Mouse (Mus musculus): ENCODE results near the gene Rbms1. TPM values are rescaled to one million over a fixed set of nuclear protein-coding genes. Genes with fewer than 3 reads are reported as not detected.

Gene Rbms1
- polyA plus RNA-seq, 1 experiment from 2014 or later = 170 TPM

DNA sequence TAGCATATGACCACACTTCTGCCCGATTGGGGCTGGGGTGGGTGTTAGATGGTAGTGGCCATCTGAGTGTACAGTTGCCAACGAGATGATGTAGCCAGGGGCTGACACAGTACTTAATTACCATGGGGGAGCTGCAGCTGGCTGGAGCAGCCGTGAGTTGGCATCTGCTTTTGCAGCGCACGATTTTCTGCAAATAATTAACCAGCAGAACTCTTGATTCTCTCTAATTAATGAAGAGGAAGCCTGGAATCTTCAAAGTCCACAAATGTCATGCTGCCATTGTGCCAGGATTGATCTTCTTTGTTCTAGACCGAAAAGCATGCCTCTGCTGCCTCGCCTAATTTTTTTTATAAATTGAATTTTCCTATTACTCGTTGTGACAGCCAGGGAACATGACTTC, 249.1 kb downstream of the Rbms1 start:
- Histone ChIP-seq H3K27ac (no peak overlapping the region), H3K79me2 (ENCODE audit: inconsistent target) (no peaks in the 10 kb centered on the region), H3K4me3 (ENCODE audit: inconsistent target) (no peak overlapping the region), H3K36me3 (ENCODE audit: inconsistent target) (no peaks in the 10 kb centered on the region)
- 83% methylated on average over 8 of the region's 8 CpGs for WGBS (ENCODE audit: missing documents)

DNA sequence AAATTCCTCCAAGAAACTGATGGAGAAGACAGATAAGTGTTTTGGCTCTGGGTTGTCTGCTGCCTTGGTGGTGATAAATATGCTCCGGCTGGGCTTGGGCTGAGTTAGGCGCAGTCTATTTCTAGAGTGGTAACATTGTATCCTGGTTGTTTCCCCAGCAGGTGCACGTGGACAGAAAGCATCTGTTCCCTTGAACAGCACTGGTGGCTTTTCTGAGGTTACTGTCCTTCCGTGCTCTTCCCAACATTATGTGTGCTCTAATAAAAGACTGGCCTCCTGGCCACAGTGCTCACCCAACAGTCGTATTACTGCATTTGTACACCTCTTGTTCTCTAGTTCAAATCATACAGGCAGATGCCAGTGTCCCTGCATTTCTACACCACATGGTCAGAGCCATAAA, 250.1 kb downstream of the Rbms1 start:
- H3K4me3 ChIP-seq (ENCODE audit: inconsistent target) = no peak overlapping the region
- H3K36me3 ChIP-seq (ENCODE audit: inconsistent target) = no peaks in the 10 kb centered on the region
- no peaks in the 10 kb centered on the region for H3K79me2 ChIP-seq (ENCODE audit: inconsistent target)
- WGBS (ENCODE audit: missing documents) = 87% methylated on average over 5 of the region's 5 CpGs
- no peak overlapping the region for H3K27ac ChIP-seq

DNA sequence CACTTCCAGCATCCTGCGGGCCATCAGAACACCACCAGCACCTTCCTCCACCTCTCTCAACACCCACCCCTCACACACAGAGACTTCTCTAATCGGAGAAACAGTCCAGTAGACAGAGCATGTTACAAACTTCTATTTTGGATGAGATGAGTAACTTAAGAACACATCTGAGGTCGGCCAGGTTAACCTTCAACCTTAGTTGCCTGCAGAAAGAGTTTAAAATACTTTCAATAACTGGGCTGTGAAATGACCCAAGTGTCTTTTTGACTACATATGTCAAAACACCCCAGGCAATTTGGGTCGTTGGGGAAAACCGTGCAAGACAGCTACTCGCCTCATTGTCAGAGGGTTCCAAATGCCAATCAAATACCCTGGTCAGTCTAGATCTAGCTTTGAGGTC, 250.5 kb downstream of the Rbms1 start:
- H3K79me2 ChIP-seq (ENCODE audit: inconsistent target) = no peaks in the 10 kb centered on the region
- H3K27ac ChIP-seq = no peak overlapping the region
- H3K4me3 ChIP-seq (ENCODE audit: inconsistent target) = no peak overlapping the region
- no peaks in the 10 kb centered on the region for H3K36me3 ChIP-seq (ENCODE audit: inconsistent target)
- 93% methylated on average over 6 of the region's 6 CpGs for WGBS (ENCODE audit: missing documents)

DNA sequence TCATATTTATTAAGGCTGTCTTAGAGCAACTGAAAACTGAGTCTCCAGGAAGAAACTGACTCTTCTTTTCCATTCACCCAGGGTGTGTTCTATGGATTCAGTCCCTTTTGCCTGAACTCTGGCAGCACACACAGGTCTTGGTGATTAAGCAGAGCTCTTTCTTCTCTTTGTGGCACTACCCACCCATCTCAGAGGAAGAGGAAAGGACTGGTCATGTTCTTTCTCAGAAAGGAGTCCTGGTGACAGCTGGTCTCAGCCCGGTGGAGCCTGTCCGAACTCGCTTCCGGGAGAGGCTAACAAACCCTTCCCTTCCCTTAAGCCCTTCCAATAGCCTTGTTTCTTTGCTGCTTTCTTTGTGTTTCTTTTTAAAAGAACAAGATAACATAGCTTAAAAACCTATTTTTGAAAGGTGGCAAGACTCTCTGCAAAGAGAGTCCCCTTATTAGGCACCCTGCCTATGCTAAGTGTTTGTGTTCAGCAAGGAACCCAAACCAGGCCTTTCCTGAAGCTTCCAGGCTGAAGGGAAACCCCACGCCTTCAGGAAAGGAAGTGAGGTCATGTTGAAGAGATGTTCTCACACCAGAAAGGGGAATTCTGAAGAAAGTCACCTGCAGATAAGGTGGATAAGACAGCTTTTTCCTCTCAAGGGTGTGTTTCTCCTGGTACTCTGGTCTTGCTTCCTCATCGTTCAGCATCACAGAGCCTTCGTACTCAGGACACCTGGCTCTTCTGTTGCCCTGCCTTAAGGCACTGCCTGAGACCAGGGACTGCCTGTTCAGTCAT, 251.7 kb downstream of the Rbms1 start:
- WGBS (ENCODE audit: missing documents) = 84% methylated on average over 7 of the region's 7 CpGs
- Histone ChIP-seq H3K36me3 (ENCODE audit: inconsistent target) (no peaks in the 10 kb centered on the region), H3K79me2 (ENCODE audit: inconsistent target) (no peaks in the 10 kb centered on the region), H3K4me3 (ENCODE audit: inconsistent target) (no peak overlapping the region), H3K27ac (no peak overlapping the region)

DNA sequence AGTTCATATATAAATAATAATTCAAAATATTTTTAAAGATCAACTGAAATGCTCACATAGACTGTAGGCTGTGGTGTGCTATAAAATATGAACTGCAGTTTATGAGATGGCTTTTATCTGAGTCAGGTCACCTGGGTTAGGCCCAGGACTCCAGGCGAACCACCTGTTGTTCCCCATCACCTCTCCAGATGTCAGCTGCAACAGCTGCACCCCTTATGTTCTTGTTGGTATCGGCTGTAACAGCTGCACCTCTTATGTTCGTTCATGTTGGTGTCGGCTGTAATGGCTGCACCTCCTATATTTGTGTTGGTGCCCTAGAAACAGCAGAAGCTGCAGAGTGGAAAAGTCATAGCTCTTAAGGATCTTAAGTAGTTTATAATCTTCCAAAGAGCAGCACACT, 252.7 kb downstream of the Rbms1 start:
- Histone ChIP-seq H3K4me3 (ENCODE audit: inconsistent target) (no peak overlapping the region), H3K79me2 (ENCODE audit: inconsistent target) (no peaks in the 10 kb centered on the region), H3K27ac (no peak overlapping the region), H3K36me3 (ENCODE audit: inconsistent target) (no peaks in the 10 kb centered on the region)
- WGBS (ENCODE audit: missing documents) = 90% methylated on average over 4 of the region's 4 CpGs

DNA sequence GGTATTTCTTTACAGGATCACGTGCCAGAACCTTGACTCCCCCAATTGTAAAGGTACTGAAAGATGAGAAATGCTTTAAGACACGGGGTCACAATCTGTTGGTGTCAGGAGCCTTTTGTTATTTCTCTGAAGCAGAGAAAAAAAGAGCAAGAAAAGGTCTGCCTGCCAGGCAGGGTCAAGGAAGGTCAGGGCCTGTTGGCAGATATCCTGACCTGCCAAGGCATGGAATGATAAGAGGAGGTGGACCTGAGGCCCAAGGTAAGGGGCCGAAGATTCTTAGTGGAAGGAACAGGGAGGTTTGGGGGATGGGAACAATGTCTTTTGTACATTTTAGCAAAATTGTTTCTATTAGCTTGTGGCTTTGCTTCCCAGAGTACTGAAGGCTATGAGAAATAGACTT, 254.3 kb downstream of the Rbms1 start:
- 83% methylated on average over 3 of the region's 3 CpGs for WGBS (ENCODE audit: missing documents)
- no peaks in the 10 kb centered on the region for H3K36me3 ChIP-seq (ENCODE audit: inconsistent target)
- H3K27ac ChIP-seq = no peak overlapping the region
- no peak overlapping the region for H3K4me3 ChIP-seq (ENCODE audit: inconsistent target)
- no peaks in the 10 kb centered on the region for H3K79me2 ChIP-seq (ENCODE audit: inconsistent target)

DNA sequence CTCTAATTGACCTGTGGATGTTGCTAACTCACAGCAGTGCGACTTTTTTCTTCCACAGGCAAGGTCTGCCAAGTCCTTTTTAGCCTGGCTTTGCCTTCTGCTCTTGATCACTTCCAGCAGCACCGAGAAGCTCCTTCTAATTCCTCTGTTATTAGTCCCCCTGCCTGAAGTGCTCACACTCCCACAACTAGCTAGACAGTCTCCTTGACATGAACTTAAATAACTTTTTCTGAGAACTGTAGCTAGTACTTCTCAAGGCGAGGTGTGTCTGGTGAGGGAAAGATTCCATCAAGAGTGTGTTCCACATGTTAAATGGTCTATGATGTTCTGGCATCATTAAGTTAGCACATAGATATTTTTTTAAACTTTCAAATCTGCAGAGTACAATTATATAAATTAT, 256.1 kb downstream of the Rbms1 start:
- no peak overlapping the region for H3K27ac ChIP-seq
- H3K79me2 ChIP-seq (ENCODE audit: inconsistent target) = no peaks in the 10 kb centered on the region
- H3K4me3 ChIP-seq (ENCODE audit: inconsistent target) = no peak overlapping the region
- WGBS (ENCODE audit: missing documents) = 89% methylated on average over 3 of the region's 3 CpGs
- H3K36me3 ChIP-seq (ENCODE audit: inconsistent target) = no peaks in the 10 kb centered on the region

DNA sequence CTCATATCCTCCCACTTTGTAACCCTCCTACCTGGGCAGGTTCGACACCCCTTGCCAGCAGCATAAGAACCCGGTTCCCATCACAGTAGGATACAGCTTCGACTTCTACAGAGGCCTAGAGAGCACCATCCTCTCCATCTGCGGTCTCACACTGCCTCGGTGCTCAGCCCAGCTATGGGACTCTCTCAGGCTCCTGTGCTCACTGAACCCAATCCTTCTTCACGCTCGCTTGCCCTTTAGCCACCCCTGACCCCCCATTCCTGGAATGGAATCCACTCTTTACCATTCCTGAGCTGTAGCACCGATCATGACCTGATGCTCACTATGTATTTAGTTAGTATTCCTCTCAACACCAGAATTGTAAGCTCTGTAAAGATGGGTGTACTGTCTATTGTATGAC, 257.6 kb downstream of the Rbms1 start:
- Histone ChIP-seq H3K36me3 (ENCODE audit: inconsistent target) (no peaks in the 10 kb centered on the region), H3K79me2 (ENCODE audit: inconsistent target) (no peaks in the 10 kb centered on the region), H3K27ac (no peak overlapping the region), H3K4me3 (ENCODE audit: inconsistent target) (no peak overlapping the region)
- 91% methylated on average over 8 of the region's 8 CpGs for WGBS (ENCODE audit: missing documents)

DNA sequence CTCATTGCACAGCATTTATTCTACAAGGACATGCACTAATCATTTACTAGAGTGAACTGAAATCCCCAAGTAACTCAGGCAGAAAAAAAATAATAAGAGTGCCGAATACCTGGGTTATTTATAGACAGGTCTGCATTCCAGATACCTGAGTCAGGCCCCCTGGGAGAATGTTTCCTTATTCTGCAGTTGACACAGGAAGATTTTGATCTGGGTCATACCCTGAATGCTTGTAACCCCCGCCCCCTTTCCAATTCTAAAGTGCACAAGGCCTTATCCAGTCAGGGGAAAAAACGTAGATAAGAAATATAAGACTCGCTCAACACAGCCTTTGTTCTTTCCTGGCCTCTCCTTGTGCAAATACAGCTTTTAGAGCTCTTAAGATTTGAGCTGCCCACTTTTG, 259.7 kb downstream of the Rbms1 start:
- Histone ChIP-seq H3K36me3 (ENCODE audit: inconsistent target) (no peaks in the 10 kb centered on the region), H3K27ac (no peak overlapping the region), H3K4me3 (ENCODE audit: inconsistent target) (no peak overlapping the region), H3K79me2 (ENCODE audit: inconsistent target) (no peaks in the 10 kb centered on the region)
- WGBS (ENCODE audit: missing documents) = 93% methylated on average over 3 of the region's 4 CpGs

DNA sequence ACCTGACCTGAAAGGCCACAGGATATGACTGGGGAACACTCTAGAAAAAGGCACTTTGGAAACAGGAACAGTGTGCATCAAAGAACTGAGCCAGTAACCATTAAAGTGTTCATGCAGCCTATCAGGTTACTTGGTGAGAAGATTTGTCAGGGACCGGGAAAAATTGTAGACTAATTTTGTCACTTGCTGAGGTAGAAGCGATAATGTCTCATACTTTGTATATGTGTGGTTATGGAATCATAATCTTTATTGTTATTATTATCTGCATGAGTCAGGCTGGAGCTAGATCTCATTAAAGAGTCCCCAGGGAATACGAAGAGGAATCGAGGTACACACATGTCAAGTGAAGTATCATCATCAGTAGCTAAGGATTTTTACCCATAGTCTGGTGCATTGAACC, 262.0 kb downstream of the Rbms1 start:
- no peaks in the 10 kb centered on the region for H3K36me3 ChIP-seq (ENCODE audit: inconsistent target)
- H3K4me3 ChIP-seq (ENCODE audit: inconsistent target) = no peak overlapping the region
- H3K27ac ChIP-seq = no peak overlapping the region
- H3K79me2 ChIP-seq (ENCODE audit: inconsistent target) = no peaks in the 10 kb centered on the region
- WGBS (ENCODE audit: missing documents) = 92% methylated on average over 4 of the region's 4 CpGs

Other genes starting within 250 kb of the Rbms1 start
- not detected in 3 replicates for gene Itgb6, start 240.5 kb downstream of the Rbms1 start, polyA plus RNA-seq (2018)

All from macrophage (primary cell).